Mouse (Mus musculus) mammary gland, adult 2 months (tissue): ENCODE results near the gene Trhr2. TPM values are rescaled to one million over a fixed set of nuclear protein-coding genes. Genes with fewer than 3 reads are reported as not detected.

Experiments used
- polyA plus RNA-seq: library from polyadenylated mRNA; depleted of rRNA; stranded (reverse); fragments of >200 nt; gene quantifications from 2 replicates; pipeline ENCODE4 v1.2.3, GENCODE M21; 2012; ENCODE audit warnings: low replicate concordance; rRNA removed

The Trhr2 gene
- not detected in 2 replicates for polyA plus RNA-seq

GRCm38 (mm10) chr8:122360696-122361416, at the start of gene Trhr2:
Gene Trhr2 (minus strand): TSS chr8:122360746.

GRCm38 (mm10) chr8:122376365-122377231, 16.1 kb upstream of the Trhr2 start, which contains the start of gene Zc3h18:
Gene Zc3h18 (plus strand): TSS chr8:122376609.

Other genes starting within 250 kb of the Trhr2 start
- gene Zfpm1, start 78.6 kb downstream of the Trhr2 start, polyA plus RNA-seq = 23.9 and 56.9 TPM in 2 replicates
- 19.4 and 33.3 TPM in 2 replicates for gene Zc3h18, start 15.9 kb upstream of the Trhr2 start, polyA plus RNA-seq
- 0.24 and 0.84 TPM in 2 replicates for gene Il17c, start 61.3 kb upstream of the Trhr2 start, polyA plus RNA-seq
- 239 and 467 TPM in 2 replicates for gene Cyba, start 72.2 kb upstream of the Trhr2 start, polyA plus RNA-seq
- 34.7 and 40.7 TPM in 2 replicates for gene Mvd, start 82.7 kb upstream of the Trhr2 start, polyA plus RNA-seq
- gene Snai3, start 100.0 kb upstream of the Trhr2 start, polyA plus RNA-seq = 7.1 and 8.1 TPM in 2 replicates
- 114 and 121 TPM in 2 replicates for gene Rnf166, start 115.3 kb upstream of the Trhr2 start, polyA plus RNA-seq
- gene Ctu2, start 115.4 kb upstream of the Trhr2 start, polyA plus RNA-seq = 28.3 and 43.6 TPM in 2 replicates
- 119 and 150 TPM in 2 replicates for gene Piezo1, start 190.6 kb upstream of the Trhr2 start, polyA plus RNA-seq
- gene Cdt1, start 207.3 kb upstream of the Trhr2 start, polyA plus RNA-seq = 15.1 and 45.5 TPM in 2 replicates
- gene Aprt, start 216.2 kb upstream of the Trhr2 start, polyA plus RNA-seq = 101 and 127 TPM in 2 replicates